Mouse (Mus musculus) heart, adult 2 months (tissue): Measurements from ENCODE around the gene Bank1.

ENCODE experiments used
- CTCF ChIP-seq: fragments of 200-600 bp; IDR thresholded peaks from 2 replicates; pipeline ENCODE4 v1.8.1; 2022; ENCODE audit warnings: antibody characterized with exemption, mild to moderate bottlenecking, moderate library complexity
- POLR2A ChIP-seq: fragments of 200-500 bp; IDR thresholded peaks from 2 replicates; pipeline ENCODE4 v1.6.1; 2011; ENCODE audit warnings: mild to moderate bottlenecking, low read depth, low read length, control low read depth; ENCODE audit not compliant: insufficient read depth

DNA sequence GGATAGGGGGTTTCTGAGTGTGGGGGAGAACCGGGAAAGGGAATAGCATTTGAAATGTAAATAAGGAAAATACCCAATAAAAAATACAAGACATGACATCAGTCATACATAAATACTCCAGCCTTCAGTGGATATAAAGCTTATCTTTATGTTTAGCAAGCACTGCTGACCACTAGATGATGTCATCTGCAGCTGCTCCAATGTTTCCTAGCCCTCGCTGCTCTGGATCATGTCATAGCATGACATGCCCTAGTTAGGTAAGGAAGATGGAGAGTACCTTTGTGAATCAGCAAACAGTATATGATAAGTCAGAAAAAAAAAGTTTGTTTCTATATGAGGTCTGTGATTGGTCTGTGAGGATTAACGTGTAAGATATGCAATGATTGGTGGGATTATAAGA, 68.1 kb downstream of the Bank1 start:
- TF ChIP-seq POLR2A, result no peak
- no peak for TF ChIP-seq CTCF
